Mouse (Mus musculus) limb, embryonic 14.5 days (tissue): Measurements from ENCODE around the gene Cysrt1. TPM values are rescaled to one million over a fixed set of nuclear protein-coding genes. Genes with fewer than 3 reads are reported as not detected.

Experiments used
- ATAC-seq: fragments of 200-750 bp; cut with Nextera tagmentation; 2 replicates; pipeline ENCODE4 v1.8.0; 2017; ENCODE audit warnings: low read depth, moderate number of reproducible peaks, moderate TSS enrichment; ENCODE audit not compliant: low FRiP score
- DNase-seq: peaks from one replicate; pipeline ENCODE4 v3.0.0-alpha.2; 2015; ENCODE audit warnings: low spot score
- H3K27ac ChIP-seq: fragments of 300-500 bp; sonication (generic); replicated peaks from 2 replicates; pipeline ENCODE4 v1.5.1; 2014; ENCODE audit warnings: low read depth, mild to moderate bottlenecking, low read length, moderate library complexity, mixed read lengths
- H3K27me3 ChIP-seq: fragments of 300-500 bp; sonication (generic); 2 replicates; pipeline ENCODE4 v1.6.1; 2014; ENCODE audit warnings: low read length, mixed read lengths; ENCODE audit not compliant: control insufficient read depth, insufficient read depth
- H3K36me3 ChIP-seq: fragments of 300-500 bp; sonication (generic); 2 replicates; pipeline ENCODE4 v1.6.1; 2014; ENCODE audit warnings: mild to moderate bottlenecking, low read length, moderate library complexity, mixed read lengths; ENCODE audit not compliant: control insufficient read depth, insufficient read depth
- H3K4me1 ChIP-seq: fragments of 300-500 bp; sonication (generic); 2 replicates; pipeline ENCODE4 v1.6.1; 2014; ENCODE audit warnings: antibody characterized with exemption, low read length, mixed read lengths; ENCODE audit not compliant: control insufficient read depth, insufficient read depth
- H3K4me2 ChIP-seq: fragments of 300-500 bp; sonication (generic); replicated peaks from 2 replicates; pipeline ENCODE4 v1.6.1; 2014; ENCODE audit warnings: low read depth, mild to moderate bottlenecking, low read length, moderate library complexity; ENCODE audit not compliant: severe bottlenecking
- H3K4me3 ChIP-seq: fragments of 300-500 bp; sonication (generic); replicated peaks from 2 replicates; pipeline ENCODE4 v1.5.1; 2014; ENCODE audit warnings: low read length
- H3K9ac ChIP-seq: fragments of 300-500 bp; sonication (generic); 2 replicates; pipeline ENCODE4 v1.6.1; 2014; ENCODE audit warnings: mild to moderate bottlenecking, low read depth, low read length, moderate library complexity; ENCODE audit not compliant: severe bottlenecking
- H3K9me3 ChIP-seq: fragments of 300-500 bp; sonication (generic); 2 replicates; pipeline ENCODE4 v1.6.1; 2016; ENCODE audit warnings: low read length; ENCODE audit not compliant: control insufficient read depth
- POLR2A ChIP-seq: fragments of 200-500 bp; IDR thresholded peaks from 2 replicates; pipeline ENCODE4 v1.8.0; 2012; ENCODE audit warnings: inconsistent platforms, mild to moderate bottlenecking, moderate library complexity, borderline replicate concordance; ENCODE audit not compliant: insufficient read depth, insufficient read length; ENCODE audit errors: extremely low read depth
- WGBS: fragments of 180-500 bp; shearing (Covaris S2); extraction: QIAGEN DNeasy Blood & Tissue Kit; methylation state at CpG from one replicate; pipeline ENCODE4 v1.1.7; 2014; 5-methylcytosine and 5-hydroxymethylcytosine counted together
- polyA plus RNA-seq, 2 experiments: library from polyadenylated mRNA; depleted of rRNA in 1 of 2; stranded (reverse) in 1 of 2; unstranded in 1 of 2; fragments of >200 nt; fragmentation: Nextera tagmentation in 1 of 2; extraction: Ambion mirVana in 1 of 2; gene quantifications; 2 replicates each; pipeline versions ENCODE4 v1.2.1 to v1.2.3; 2012 to 2014

Cysrt1 gene
- polyA plus RNA-seq, 2 experiments: 1.5 to 7.6 TPM

GRCm38 (mm10) chr2:25213266-25213865, 28.9 kb downstream of the Cysrt1 start:
- no peak overlapping the region for H3K4me3 ChIP-seq
- no peaks in the 10 kb centered on the region for H3K27me3 ChIP-seq
- WGBS: 63% methylated on average over 23 of the region's 23 CpGs
- H3K27ac ChIP-seq: no peak overlapping the region
- ATAC-seq (no peak), DNase-seq (no peak)
- peaks cover 19% of the 10 kb centered on the region; the same call in 1 of the 2 replicates for H3K4me1 ChIP-seq
- peaks cover 8% of the 10 kb centered on the region for H3K36me3 ChIP-seq
- H3K4me2 ChIP-seq: no peak overlapping the region
- no peaks in the 10 kb centered on the region for H3K9me3 ChIP-seq
- TF ChIP-seq POLR2A: no peak
- H3K9ac ChIP-seq: no peak overlapping the region

GRCm38 (mm10) chr2:25211121-25211670, 31.1 kb downstream of the Cysrt1 start, which contains the start of gene Nelfb:
Gene Nelfb, minus strand, starts transcription at chr2:25211489.
- Histone ChIP-seq H3K4me3 (peak within 1 kb of the TSS; percentile 89), H3K9ac (peak within 1 kb of the TSS; percentile 95), H3K36me3 (peaks cover 26% of the 10 kb centered on the region), H3K27ac (peak within 1 kb of the TSS; percentile 89), H3K27me3 (no peaks in the 10 kb centered on the region), H3K4me2 (peak within 1 kb of the TSS; percentile 68), H3K9me3 (no peaks in the 10 kb centered on the region), H3K4me1 (peaks cover 19% of the 10 kb centered on the region; the same call in 1 of the 2 replicates)
- 0% methylated on average over 36 of the region's 44 CpGs for WGBS
- ATAC-seq (peak; percentile 95), DNase-seq (peak; percentile 88)
- peak; percentile 70; the same call in 1 of the 2 replicates for TF ChIP-seq POLR2A

- H3K27ac ChIP-seq: peak overlapping the region; percentile 89
- peak overlapping the region; percentile 89 for H3K4me3 ChIP-seq
- TF ChIP-seq POLR2A: no peak
- 1% methylated on average over 24 of the region's 24 CpGs for WGBS
- peak overlapping the region; percentile 95 for H3K9ac ChIP-seq
- peaks cover 19% of the 10 kb centered on the region; the same call in 1 of the 2 replicates for H3K4me1 ChIP-seq
- H3K27me3 ChIP-seq: no peaks in the 10 kb centered on the region
- DNase-seq: no peak
- peak overlapping the region; percentile 68 for H3K4me2 ChIP-seq
- no peaks in the 10 kb centered on the region for H3K9me3 ChIP-seq
- H3K36me3 ChIP-seq: peaks cover 32% of the 10 kb centered on the region
- peak; percentile 3; the same call in 1 of the 2 replicates for ATAC-seq
These were observed 31.6 kb downstream of the Cysrt1 start for GRCm38 (mm10) chr2:25210686-25211085.

GRCm38 (mm10) chr2:25207593-25207992, 34.7 kb downstream of the Cysrt1 start:
- Histone ChIP-seq H3K36me3 (peaks cover 63% of the 10 kb centered on the region), H3K9me3 (no peaks in the 10 kb centered on the region), H3K4me1 (peaks cover 19% of the 10 kb centered on the region; the same call in 1 of the 2 replicates), H3K27ac (no peak overlapping the region), H3K4me3 (no peak overlapping the region), H3K4me2 (no peak overlapping the region), H3K9ac (no peak overlapping the region), H3K27me3 (no peaks in the 10 kb centered on the region)
- 82% methylated on average over 1 of the region's 1 CpGs for WGBS
- DNase-seq: no peak
- TF ChIP-seq POLR2A: no peak
- no peak for ATAC-seq

GRCm38 (mm10) chr2:25203631-25204214, 38.5 kb downstream of the Cysrt1 start:
- H3K36me3 ChIP-seq: peaks cover 93% of the 10 kb centered on the region
- no peaks in the 10 kb centered on the region for H3K9me3 ChIP-seq
- 73% methylated on average over 4 of the region's 4 CpGs for WGBS
- H3K27me3 ChIP-seq: no peaks in the 10 kb centered on the region
- H3K9ac ChIP-seq: no peak overlapping the region
- no peak overlapping the region for H3K4me2 ChIP-seq
- no peak overlapping the region for H3K27ac ChIP-seq
- H3K4me3 ChIP-seq: no peak overlapping the region
- no peak for DNase-seq
- TF ChIP-seq POLR2A: no peak
- ATAC-seq: no peak
- no peaks in the 10 kb centered on the region for H3K4me1 ChIP-seq
